Mouse (Mus musculus): ENCODE results near the gene Dusp2.

Gene Dusp2

GRCm38 (mm10) chr2:127323667-127324066 lies 12.3 kb upstream of the Dusp2 start:
- DNase-seq (ENCODE audit: low read depth, low spot score) = no peak

GRCm38 (mm10) chr2:127324456-127324855 lies 11.5 kb upstream of the Dusp2 start:
- DNase-seq (ENCODE audit: low read depth, low spot score) = no peak

- no peak for DNase-seq (ENCODE audit: low read depth, low spot score)
Observed at GRCm38 (mm10) chr2:127328090-127328851, 7.7 kb upstream of the Dusp2 start.

- DNase-seq (ENCODE audit: low read depth, low spot score) = no peak
Observed at GRCm38 (mm10) chr2:127332807-127333570, 3.0 kb upstream of the Dusp2 start.

GRCm38 (mm10) chr2:127333945-127334603 lies 1.9 kb upstream of the Dusp2 start:
- no peak for DNase-seq (ENCODE audit: low read depth, low spot score)

- DNase-seq (ENCODE audit: low read depth, low spot score) = no peak
Observed at GRCm38 (mm10) chr2:127335078-127335541, 849 bp upstream of the Dusp2 start.

- DNase-seq (ENCODE audit: low read depth, low spot score) = no peak
Observed at GRCm38 (mm10) chr2:127336497-127336832, 506 bp downstream of the Dusp2 start.

GRCm38 (mm10) chr2:127336885-127337284 lies 926 bp downstream of the Dusp2 start:
- DNase-seq (ENCODE audit: low read depth, low spot score) = no peak

- no peak for DNase-seq (ENCODE audit: low read depth, low spot score)
Observed at GRCm38 (mm10) chr2:127337531-127337930, 1.6 kb downstream of the Dusp2 start.

GRCm38 (mm10) chr2:127338012-127338411 lies 2.1 kb downstream of the Dusp2 start:
- no peak for DNase-seq (ENCODE audit: low read depth, low spot score)

GRCm38 (mm10) chr2:127338416-127338815 lies 2.5 kb downstream of the Dusp2 start, which contains the start of gene Astl:
Astl (plus strand) TSS chr2:127338639.
- no peak for DNase-seq (ENCODE audit: low read depth, low spot score)

- no peak for DNase-seq (ENCODE audit: low read depth, low spot score)
Observed at GRCm38 (mm10) chr2:127338833-127339232, 2.9 kb downstream of the Dusp2 start.

GRCm38 (mm10) chr2:127339262-127339661 lies 3.3 kb downstream of the Dusp2 start:
- DNase-seq (ENCODE audit: low read depth, low spot score) = no peak

GRCm38 (mm10) chr2:127341159-127341558 lies 5.2 kb downstream of the Dusp2 start:
- peak; percentile 49 for DNase-seq (ENCODE audit: low read depth, low spot score)

- DNase-seq (ENCODE audit: low read depth, low spot score) = no peak
Observed at GRCm38 (mm10) chr2:127346334-127346733, 10.4 kb downstream of the Dusp2 start.

GRCm38 (mm10) chr2:127347147-127347985 lies 11.4 kb downstream of the Dusp2 start:
- no peak for DNase-seq (ENCODE audit: low read depth, low spot score)

- no peak for DNase-seq (ENCODE audit: low read depth, low spot score)
Observed at GRCm38 (mm10) chr2:127353881-127354280, 17.9 kb downstream of the Dusp2 start.

- DNase-seq (ENCODE audit: low read depth, low spot score) = peak; percentile 79
Observed at GRCm38 (mm10) chr2:127362459-127363281, 26.7 kb downstream of the Dusp2 start, which contains the start of gene Adra2b. Adra2b (plus strand) TSS chr2:127363208.

- no peak for DNase-seq (ENCODE audit: low read depth, low spot score)
Observed at GRCm38 (mm10) chr2:127363282-127363652, 27.3 kb downstream of the Dusp2 start.

GRCm38 (mm10) chr2:127363696-127364095 lies 27.7 kb downstream of the Dusp2 start:
- no peak for DNase-seq (ENCODE audit: low read depth, low spot score)

Measured in embryo, embryonic 11.5 days (tissue).